Mouse (Mus musculus) brain, embryonic 14.5 days (tissue): Measurements from ENCODE around the gene Gm11060.

Experiments used
- CTCF ChIP-seq: fragments of 200-500 bp; IDR thresholded peaks from 2 replicates; pipeline ENCODE4 v1.5.1; 2012; ENCODE audit warnings: inconsistent platforms, mild to moderate bottlenecking, moderate library complexity, borderline replicate concordance; ENCODE audit not compliant: insufficient read depth, insufficient read length; ENCODE audit errors: extremely low read depth
- POLR2A ChIP-seq: fragments of 200-500 bp; IDR thresholded peaks from 2 replicates; pipeline ENCODE4 v1.6.1; 2012; ENCODE audit warnings: mild to moderate bottlenecking, inconsistent platforms, borderline replicate concordance; ENCODE audit not compliant: poor library complexity, insufficient read depth, insufficient read length, severe bottlenecking; ENCODE audit errors: extremely low read depth

GRCm38 (mm10) chr2:105124391-105124790 is 32.6 kb downstream of the Gm11060 start:
- TF ChIP-seq CTCF (no peak), POLR2A (no peak)
